In the genomic region with DNA sequence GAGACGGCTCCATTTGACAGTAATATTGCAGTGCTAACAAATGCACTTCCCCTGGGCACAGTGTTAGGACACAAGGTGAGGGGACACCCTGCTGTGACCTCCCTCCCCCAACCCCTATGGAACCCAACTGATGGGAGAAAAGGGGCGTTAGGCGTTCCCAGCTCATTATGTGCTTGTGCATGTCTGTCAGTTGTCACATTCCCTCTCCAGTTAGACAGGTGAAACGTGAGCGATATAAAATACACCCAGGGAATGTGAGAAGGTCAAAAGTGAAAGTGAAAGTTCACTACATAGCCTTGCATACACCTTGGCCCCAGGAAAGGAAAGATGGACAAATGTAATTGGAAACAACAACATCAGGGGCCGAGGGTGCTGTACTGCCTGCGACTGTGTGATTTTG, we compare ENCODE assay signal across 8 mouse cellular contexts. TPM values are rescaled to one million over a fixed set of nuclear protein-coding genes. Genes with fewer than 3 reads are reported as not detected.
A peak's percentile ranks its signal among the peaks of the same experiment; 100 is the strongest.
DNase-seq lines count a peak whose midpoint lies in the region; ATAC-seq lines count a peak whose summit lies in the region.

No protein-coding gene starts in this region.

- 26% methylated on average over 7 of the region's 7 CpGs for WGBS in heart, embryonic 11.5 days (ENCODE audit: insufficient replicate concordance)
- WGBS in heart, embryonic 14.5 days = 28% methylated on average over 7 of the region's 7 CpGs
- WGBS in macrophage (ENCODE audit: missing documents) = 7% methylated on average over 7 of the region's 7 CpGs

- intact Hi-C loops in heart, postnatal 36 days (cut with DNase I) = loop anchor here (2.0 kb wide), 1 partner anchor 93 kb away; a partner anchor contains a TSS

- H3K4me2 ChIP-seq in heart, embryonic 11.5 days = peak overlapping the region; percentile 76
- H3K4me2 ChIP-seq in heart, embryonic 14.5 days (ENCODE audit: low read length) = peak overlapping the region; percentile 81

- H3K27ac ChIP-seq in heart, embryonic 11.5 days (ENCODE audit: low read depth, low read length) = no peak overlapping the region
- no peak overlapping the region for H3K27ac ChIP-seq in heart, embryonic 14.5 days (replicated peaks in 1 of 2; ENCODE audit: control insufficient read depth in 1 of 2, insufficient read depth in 1 of 2, low read depth in 2 of 2, low read length in 2 of 2)
- H3K27ac ChIP-seq in macrophage = peak overlapping the region; percentile 62

- H3K4me3 ChIP-seq in heart, embryonic 11.5 days (ENCODE audit: low read depth, low read length) = peak overlapping the region; percentile 94
- peak overlapping the region; percentile 34 to 96 for H3K4me3 ChIP-seq in heart, embryonic 14.5 days (ENCODE audit: control insufficient read depth in 1 of 2, insufficient read depth in 1 of 2, low read depth in 1 of 2, low read length in 2 of 2)
- H3K4me3 ChIP-seq in macrophage (ENCODE audit: inconsistent target) = peak overlapping the region; percentile 64

- no peaks in the 10 kb centered on the region for H3K9me3 ChIP-seq in heart, embryonic 11.5 days (replicated peaks; ENCODE audit: control insufficient read depth, low read length)
- no peaks in the 10 kb centered on the region for H3K9me3 ChIP-seq in heart, embryonic 14.5 days (ENCODE audit: control insufficient read depth, low read length)

- peaks cover 19% of the 10 kb centered on the region for H3K27me3 ChIP-seq in heart, embryonic 11.5 days (ENCODE audit: control insufficient read depth, insufficient read depth, low read length)
- H3K27me3 ChIP-seq in heart, embryonic 14.5 days (ENCODE audit: control insufficient read depth, insufficient read depth, low read length) = peaks cover 24% of the 10 kb centered on the region

- no peak for ATAC-seq in heart, embryonic 11.5 days (replicated peaks; ENCODE audit: insufficient number of reproducible peaks, low FRiP score, low TSS enrichment)
- no peak for ATAC-seq in heart, embryonic 14.5 days (ENCODE audit: insufficient number of reproducible peaks, insufficient read depth, low FRiP score, low read depth)

- DNase-seq in heart, postnatal 36 days = no peak
- DNase-seq in MN1 (ENCODE audit: low spot score) = peak; percentile 46
- DNase-seq in right cerebral cortex, postnatal 36 days (ENCODE audit: low spot score in 2 of 2) = no peak
- DNase-seq in thymus, postnatal 14 days = no peak
- DNase-seq in right cerebral cortex, postnatal 14 days = no peak

- peaks cover 34% of the 10 kb centered on the region for H3K79me2 ChIP-seq in macrophage (ENCODE audit: inconsistent target)

- peak overlapping the region; percentile 93; the same call in 1 of the 2 replicates for H3K9ac ChIP-seq in heart, embryonic 11.5 days (ENCODE audit: low read depth, low read length)
- peak overlapping the region; percentile 96 for H3K9ac ChIP-seq in heart, embryonic 14.5 days (ENCODE audit: low read length)

- peaks cover 18% of the 10 kb centered on the region; the same call in 1 of the 2 replicates for H3K4me1 ChIP-seq in heart, embryonic 11.5 days (ENCODE audit: control insufficient read depth, insufficient read depth, low read length)
- peaks cover 7 to 23% of the 10 kb centered on the region in 2 experiments for H3K4me1 ChIP-seq in heart, embryonic 14.5 days (ENCODE audit: control insufficient read depth in 2 of 2, insufficient read depth in 2 of 2, low read length in 2 of 2)

- 0 out of 2 replicates have a peak, but pooled peaks cover 3% of the 10 kb centered on the region for H3K36me3 ChIP-seq in heart, embryonic 11.5 days (ENCODE audit: control insufficient read depth, insufficient read depth, low read length)
- H3K36me3 ChIP-seq in heart, embryonic 14.5 days (ENCODE audit: control insufficient read depth, insufficient read depth, low read length) = no peaks in the 10 kb centered on the region; the same call in 1 of the 2 replicates
- no peaks in the 10 kb centered on the region for H3K36me3 ChIP-seq in macrophage (ENCODE audit: inconsistent target)

RNA-seq across cellular contexts. Expression of a gene that starts 0.9 kb away (rescaled TPM):
- 0.34 and 0.68 TPM in 2 replicates for polyA plus RNA-seq in heart, embryonic 11.5 days (2014; fragmentation: Nextera tagmentation; extraction: Ambion mirVana)
- total RNA-seq in heart, postnatal 36 days (2021) = 1 to 10 TPM; 2.5 to 2.8 TPM
- 2.2 and 2.3 TPM in 2 replicates for polyA plus RNA-seq in heart, embryonic 14.5 days (2014; fragmentation: Nextera tagmentation; extraction: Ambion mirVana)
- total RNA-seq in macrophage (2018; cell fraction: chromatin; rRNA removed) = 1 to 10 TPM in 14 of 26 experiments, under 1 TPM in 10, not detected in 2; 0.41 to 5.1 (median 1.1) TPM
- total RNA-seq in macrophage (2018; cell fraction: cytosol; rRNA removed) = under 1 TPM; 0.12 to 0.74 (median 0.43) TPM
- 1 to 10 TPM in 18 of 26 experiments, under 1 TPM in 8; 0.56 to 7.7 (median 1.6) TPM for total RNA-seq in macrophage (2018; cell fraction: nucleus; rRNA removed)
- polyA plus RNA-seq in macrophage (2018) = 0.32 to 0.81 TPM (median 0.33 TPM) in 3 replicates

RNA-seq across cellular contexts. Expression of a gene that starts 0.9 kb away (rescaled TPM):
- 78.1 and 88.6 TPM in 2 replicates for polyA plus RNA-seq in heart, embryonic 11.5 days (2014; fragmentation: Nextera tagmentation; extraction: Ambion mirVana)
- total RNA-seq in heart, postnatal 36 days (2021) = 10 to 100 TPM; 27.2 to 31.8 TPM
- polyA plus RNA-seq in heart, embryonic 14.5 days (2014; fragmentation: Nextera tagmentation; extraction: Ambion mirVana) = 73.3 and 80.0 TPM in 2 replicates
- 100 to 1,000 TPM in 14 of 26 experiments, 10 to 100 TPM in 12; 32.2 to 234 (median 103) TPM for total RNA-seq in macrophage (2018; cell fraction: chromatin; rRNA removed)
- 10 to 100 TPM; 19.0 to 30.7 (median 23.3) TPM for total RNA-seq in macrophage (2018; cell fraction: cytosol; rRNA removed)
- total RNA-seq in macrophage (2018; cell fraction: nucleus; rRNA removed) = 100 to 1,000 TPM in 4 of 26 experiments, 10 to 100 TPM in 22; 19.0 to 137 (median 52.1) TPM
- polyA plus RNA-seq in macrophage (2018) = 28.5 to 70.6 TPM (median 35.2 TPM) in 3 replicates

RNA-seq across cellular contexts. Expression of a gene that starts 25.7 kb away (rescaled TPM):
- 0.39 TPM in 1 of 2 replicates, not detected in the other for polyA plus RNA-seq in heart, embryonic 11.5 days (2014; fragmentation: Nextera tagmentation; extraction: Ambion mirVana)
- not detected for total RNA-seq in heart, postnatal 36 days (2021)
- 0.18 TPM in 1 of 2 replicates, not detected in the other for polyA plus RNA-seq in heart, embryonic 14.5 days (2014; fragmentation: Nextera tagmentation; extraction: Ambion mirVana)
- total RNA-seq in macrophage (2018; cell fraction: chromatin; rRNA removed) = under 1 TPM in 8 of 26 experiments, not detected in 18; 0.19 to 0.46 (median 0.29) TPM
- total RNA-seq in macrophage (2018; cell fraction: cytosol; rRNA removed) = not detected
- under 1 TPM in 1 of 26 experiments, not detected in 25; 0.18 TPM for total RNA-seq in macrophage (2018; cell fraction: nucleus; rRNA removed)
- not detected in 3 replicates for polyA plus RNA-seq in macrophage (2018)

RNA-seq across cellular contexts. Expression of a gene that starts 55.9 kb away (rescaled TPM):
- polyA plus RNA-seq in heart, embryonic 11.5 days (2014; fragmentation: Nextera tagmentation; extraction: Ambion mirVana) = 9.5 and 10.2 TPM in 2 replicates
- 10 to 100 TPM; 28.1 to 29.8 TPM for total RNA-seq in heart, postnatal 36 days (2021)
- polyA plus RNA-seq in heart, embryonic 14.5 days (2014; fragmentation: Nextera tagmentation; extraction: Ambion mirVana) = 5.4 and 6.4 TPM in 2 replicates
- total RNA-seq in macrophage (2018; cell fraction: chromatin; rRNA removed) = 10 to 100 TPM in 5 of 26 experiments, 1 to 10 TPM in 21; 1.1 to 13.3 (median 4.3) TPM
- 10 to 100 TPM in 18 of 26 experiments, 1 to 10 TPM in 8; 5.2 to 16.0 (median 12.1) TPM for total RNA-seq in macrophage (2018; cell fraction: cytosol; rRNA removed)
- total RNA-seq in macrophage (2018; cell fraction: nucleus; rRNA removed) = 10 to 100 TPM in 10 of 26 experiments, 1 to 10 TPM in 16; 3.9 to 21.3 (median 8.9) TPM
- 6.1 to 8.6 TPM (median 6.2 TPM) in 3 replicates for polyA plus RNA-seq in macrophage (2018)
